Mouse (Mus musculus) midbrain, embryonic 16.5 days (tissue): ENCODE measurements around the gene Olfr692. TPM values are rescaled to one million over a fixed set of nuclear protein-coding genes. Genes with fewer than 3 reads are reported as not detected.

ENCODE experiments used
- ATAC-seq: fragments of 200-750 bp; cut with Nextera tagmentation; 2 replicates; pipeline ENCODE4 v1.8.0; 2017; ENCODE audit warnings: moderate TSS enrichment
- H3K27ac ChIP-seq: fragments of 300-500 bp; sonication (generic); 2 replicates; pipeline ENCODE4 v1.5.1; 2014; ENCODE audit warnings: mild to moderate bottlenecking, low read length, mixed read lengths
- H3K27me3 ChIP-seq: fragments of 300-500 bp; sonication (generic); 2 replicates; pipeline ENCODE4 v1.6.1; 2014; ENCODE audit warnings: low read depth, low read length, mixed read lengths; ENCODE audit not compliant: control insufficient read depth, insufficient read depth
- H3K36me3 ChIP-seq: fragments of 300-500 bp; sonication (generic); 2 replicates; pipeline ENCODE4 v1.6.1; 2014; ENCODE audit warnings: mild to moderate bottlenecking, low read length, moderate library complexity, mixed read lengths; ENCODE audit not compliant: control insufficient read depth, insufficient read depth
- H3K4me1 ChIP-seq: fragments of 300-500 bp; sonication (generic); 2 replicates; pipeline ENCODE4 v1.6.1; 2014; ENCODE audit warnings: mild to moderate bottlenecking, low read length, mixed read lengths; ENCODE audit not compliant: control insufficient read depth, insufficient read depth
- H3K4me2 ChIP-seq: fragments of 300-500 bp; sonication (generic); 2 replicates; pipeline ENCODE4 v1.6.1; 2014; ENCODE audit warnings: mild to moderate bottlenecking, low read length, mixed read lengths
- H3K4me3 ChIP-seq: fragments of 300-500 bp; sonication (generic); 2 replicates; pipeline ENCODE4 v1.5.1; 2014; ENCODE audit warnings: low read depth, mild to moderate bottlenecking, low read length, moderate library complexity, mixed read lengths
- H3K9ac ChIP-seq: fragments of 300-500 bp; sonication (generic); 2 replicates; pipeline ENCODE4 v1.6.1; 2014; ENCODE audit warnings: low read depth, low read length, mixed read lengths
- H3K9me3 ChIP-seq: fragments of 300-500 bp; sonication (generic); replicated peaks from 2 replicates; pipeline ENCODE4 v1.6.1; 2014; ENCODE audit warnings: mild to moderate bottlenecking, low read length, mixed read lengths; ENCODE audit not compliant: control insufficient read depth, poor library complexity, severe bottlenecking
- WGBS: fragments of 180-500 bp; shearing (Covaris S2); extraction: QIAGEN DNeasy Blood & Tissue Kit; methylation state at CpG from one replicate; pipeline ENCODE4 v1.1.7; 2014; 5-methylcytosine and 5-hydroxymethylcytosine counted together
- polyA plus RNA-seq: library from polyadenylated mRNA; unstranded; fragments of >200 nt; fragmentation: Nextera tagmentation; extraction: Ambion mirVana; gene quantifications from 2 replicates; pipeline ENCODE4 v1.2.1, GENCODE M21; 2015

Olfr692 gene
- polyA plus RNA-seq, 1 experiment from 2014 or later: not detected

GRCm38 (mm10) chr7:105368521-105368920 lies 491 bp downstream of the Olfr692 start:
- Histone ChIP-seq H3K4me2 (no peak overlapping the region), H3K9me3 (no peaks in the 10 kb centered on the region), H3K4me1 (no peaks in the 10 kb centered on the region), H3K27ac (no peak overlapping the region), H3K4me3 (no peak overlapping the region), H3K27me3 (no peaks in the 10 kb centered on the region), H3K36me3 (peaks cover 6% of the 10 kb centered on the region), H3K9ac (no peak overlapping the region)
- ATAC-seq: 0 out of 2 replicates have a peak, but pooled peaks have one; percentile 39
- 94% methylated on average over 4 of the region's 4 CpGs for WGBS

- Histone ChIP-seq H3K27me3 (no peaks in the 10 kb centered on the region), H3K4me1 (no peaks in the 10 kb centered on the region), H3K36me3 (peaks cover 24% of the 10 kb centered on the region), H3K4me3 (no peak overlapping the region), H3K9me3 (no peaks in the 10 kb centered on the region), H3K4me2 (no peak overlapping the region), H3K9ac (no peak overlapping the region), H3K27ac (no peak overlapping the region)
- ATAC-seq: no peak
- WGBS: 88% methylated on average over 1 of the region's 1 CpGs
Observed at GRCm38 (mm10) chr7:105372912-105373311, 4.9 kb downstream of the Olfr692 start.

GRCm38 (mm10) chr7:105373509-105373908 lies 5.5 kb downstream of the Olfr692 start:
- no peaks in the 10 kb centered on the region for H3K27me3 ChIP-seq
- no peaks in the 10 kb centered on the region for H3K4me1 ChIP-seq
- WGBS: 92% methylated on average over 4 of the region's 4 CpGs
- no peak overlapping the region for H3K27ac ChIP-seq
- no peak overlapping the region for H3K4me2 ChIP-seq
- no peak for ATAC-seq
- no peak overlapping the region for H3K4me3 ChIP-seq
- no peaks in the 10 kb centered on the region for H3K9me3 ChIP-seq
- H3K36me3 ChIP-seq: peaks cover 29% of the 10 kb centered on the region
- H3K9ac ChIP-seq: no peak overlapping the region

GRCm38 (mm10) chr7:105373976-105374375 lies 5.9 kb downstream of the Olfr692 start:
- 98% methylated on average over 3 of the region's 3 CpGs for whole genome bisulfite sequencing
- ATAC-seq: no peak
- Histone ChIP-seq H3K27me3 (no peaks in the 10 kb centered on the region), H3K9me3 (no peaks in the 10 kb centered on the region), H3K4me1 (no peaks in the 10 kb centered on the region), H3K9ac (no peak overlapping the region), H3K27ac (no peak overlapping the region), H3K36me3 (peaks cover 34% of the 10 kb centered on the region), H3K4me3 (no peak overlapping the region), H3K4me2 (no peak overlapping the region)

DNA sequence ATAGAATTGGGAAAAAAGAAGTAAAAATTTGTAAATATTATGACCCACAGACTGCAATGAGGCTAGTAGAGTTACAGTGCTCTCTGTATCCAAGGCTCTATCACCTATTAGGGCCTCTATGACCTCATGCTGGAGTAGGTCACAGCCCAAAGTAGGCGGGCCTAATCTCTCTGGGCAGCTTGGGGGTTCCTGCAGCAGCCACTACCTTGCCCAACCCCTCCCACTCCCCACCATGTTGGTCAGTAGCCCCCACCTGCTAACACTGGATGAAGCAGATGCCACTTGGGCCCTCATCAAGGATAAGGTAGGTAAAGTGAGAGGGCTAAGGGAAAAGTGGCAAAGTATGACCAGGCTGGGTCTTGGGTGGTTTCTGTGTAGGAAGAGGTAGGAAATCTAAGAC lies 6.8 kb downstream of the Olfr692 start, which contains the start of gene Gm5901:
Gene Gm5901 (plus strand): TSS at position 173 of the 400 bp plus-strand sequence.
- Histone ChIP-seq H3K9me3 (no peaks in the 10 kb centered on the region), H3K27ac (no peak within 1 kb of the TSS), H3K4me1 (no peaks in the 10 kb centered on the region), H3K36me3 (peaks cover 34% of the 10 kb centered on the region), H3K27me3 (no peaks in the 10 kb centered on the region), H3K4me3 (no peak within 1 kb of the TSS), H3K4me2 (no peak within 1 kb of the TSS), H3K9ac (no peak within 1 kb of the TSS)
- WGBS: 100% methylated on average over 1 of the region's 1 CpGs
- no peak for ATAC-seq

GRCm38 (mm10) chr7:105380329-105380728 lies 12.3 kb downstream of the Olfr692 start:
- WGBS: 95% methylated on average over 3 of the region's 3 CpGs
- H3K9ac ChIP-seq: no peak overlapping the region
- no peak overlapping the region for H3K27ac ChIP-seq
- no peaks in the 10 kb centered on the region for H3K9me3 ChIP-seq
- no peak overlapping the region for H3K4me3 ChIP-seq
- H3K27me3 ChIP-seq: no peaks in the 10 kb centered on the region
- H3K4me2 ChIP-seq: no peak overlapping the region
- peaks cover 61% of the 10 kb centered on the region for H3K36me3 ChIP-seq
- ATAC-seq: no peak
- H3K4me1 ChIP-seq: no peaks in the 10 kb centered on the region

GRCm38 (mm10) chr7:105387696-105388095 lies 19.7 kb downstream of the Olfr692 start:
- 98% methylated on average over 2 of the region's 2 CpGs for WGBS
- Histone ChIP-seq H3K36me3 (peaks cover 58% of the 10 kb centered on the region), H3K4me2 (no peak overlapping the region), H3K4me3 (no peak overlapping the region), H3K9me3 (no peaks in the 10 kb centered on the region), H3K9ac (no peak overlapping the region), H3K4me1 (no peaks in the 10 kb centered on the region), H3K27me3 (no peaks in the 10 kb centered on the region), H3K27ac (no peak overlapping the region)
- no peak for ATAC-seq

GRCm38 (mm10) chr7:105390236-105390635 lies 22.2 kb downstream of the Olfr692 start:
- Histone ChIP-seq H3K9ac (no peak overlapping the region), H3K36me3 (peaks cover 38% of the 10 kb centered on the region)

DNA sequence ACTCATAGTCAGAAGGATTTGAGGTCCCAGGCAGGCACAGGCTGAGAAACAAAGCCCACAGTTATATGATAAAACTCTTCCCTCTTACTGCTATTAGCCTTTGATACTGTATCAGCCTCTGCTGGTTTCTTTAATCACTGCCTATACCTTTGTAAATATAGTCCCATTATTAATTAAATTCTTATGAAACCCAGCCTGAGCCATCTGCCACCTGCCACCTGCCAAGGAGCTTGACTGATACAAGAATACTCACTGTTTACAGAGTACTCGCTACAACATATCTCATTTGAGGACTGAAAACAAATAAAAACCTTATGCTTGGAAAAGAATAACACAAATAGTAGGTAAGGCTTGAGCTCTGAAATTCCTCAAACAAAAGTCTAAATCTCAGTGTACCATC lies 26.6 kb downstream of the Olfr692 start:
- H3K4me1 ChIP-seq: peaks cover 19% of the 10 kb centered on the region
- no peak overlapping the region for H3K4me2 ChIP-seq
- no peaks in the 10 kb centered on the region for H3K9me3 ChIP-seq
- no peak for ATAC-seq
- H3K4me3 ChIP-seq: no peak overlapping the region
- peaks cover 7% of the 10 kb centered on the region for H3K36me3 ChIP-seq
- H3K27ac ChIP-seq: no peak overlapping the region
- H3K27me3 ChIP-seq: no peaks in the 10 kb centered on the region
- 95% methylated on average over 1 of the region's 1 CpGs for WGBS
- H3K9ac ChIP-seq: no peak overlapping the region

More at GRCm38 (mm10) chr7:105390236-105390635, 22.2 kb downstream of the Olfr692 start:
- 93% methylated on average over 2 of the region's 2 CpGs for WGBS
- H3K4me1 ChIP-seq: no peaks in the 10 kb centered on the region
- H3K27ac ChIP-seq: no peak overlapping the region
- ATAC-seq: no peak
- no peak overlapping the region for H3K4me2 ChIP-seq
- no peaks in the 10 kb centered on the region for H3K9me3 ChIP-seq
- H3K4me3 ChIP-seq: no peak overlapping the region
- no peaks in the 10 kb centered on the region for H3K27me3 ChIP-seq
